Mouse (Mus musculus): Measurements from ENCODE around the gene Nop16. TPM values are rescaled to one million over a fixed set of nuclear protein-coding genes. Genes with fewer than 3 reads are reported as not detected.

The Nop16 gene
- polyA plus RNA-seq, 1 experiment from 2014 or later: 34.3 TPM

GRCm38 (mm10) chr13:54560608-54561007 lies 29.3 kb downstream of the Nop16 start:
- Histone ChIP-seq H3K36me3 (ENCODE audit: inconsistent target) (peaks cover 54% of the 10 kb centered on the region), H3K79me2 (ENCODE audit: inconsistent target) (peaks cover 43% of the 10 kb centered on the region), H3K27ac (no peak overlapping the region), H3K4me3 (ENCODE audit: inconsistent target) (no peak overlapping the region)
- WGBS (ENCODE audit: missing documents): 93% methylated on average over 6 of the region's 7 CpGs

GRCm38 (mm10) chr13:54559656-54560055 lies 30.2 kb downstream of the Nop16 start:
- H3K4me3 ChIP-seq (ENCODE audit: inconsistent target): no peak overlapping the region
- WGBS (ENCODE audit: missing documents): 89% methylated on average over 2 of the region's 2 CpGs
- H3K27ac ChIP-seq: no peak overlapping the region
- peaks cover 41% of the 10 kb centered on the region for H3K79me2 ChIP-seq (ENCODE audit: inconsistent target)
- peaks cover 54% of the 10 kb centered on the region for H3K36me3 ChIP-seq (ENCODE audit: inconsistent target)

GRCm38 (mm10) chr13:54557652-54558051 lies 32.2 kb downstream of the Nop16 start:
- Histone ChIP-seq H3K36me3 (ENCODE audit: inconsistent target) (peaks cover 61% of the 10 kb centered on the region), H3K4me3 (ENCODE audit: inconsistent target) (no peak overlapping the region), H3K27ac (no peak overlapping the region), H3K79me2 (ENCODE audit: inconsistent target) (peaks cover 21% of the 10 kb centered on the region)
- WGBS (ENCODE audit: missing documents): 93% methylated on average over 1 of the region's 1 CpGs

GRCm38 (mm10) chr13:54556796-54557195 lies 33.1 kb downstream of the Nop16 start:
- Histone ChIP-seq H3K36me3 (ENCODE audit: inconsistent target) (peaks cover 67% of the 10 kb centered on the region), H3K4me3 (ENCODE audit: inconsistent target) (no peak overlapping the region), H3K27ac (no peak overlapping the region), H3K79me2 (ENCODE audit: inconsistent target) (peaks cover 13% of the 10 kb centered on the region; the same call in 1 of the 2 replicates)
- WGBS (ENCODE audit: missing documents): 100% methylated on average over 3 of the region's 3 CpGs

GRCm38 (mm10) chr13:54556176-54556575 lies 33.7 kb downstream of the Nop16 start:
- 92% methylated on average over 9 of the region's 9 CpGs for WGBS (ENCODE audit: missing documents)
- Histone ChIP-seq H3K79me2 (ENCODE audit: inconsistent target) (peaks cover 6% of the 10 kb centered on the region; the same call in 1 of the 2 replicates), H3K27ac (no peak overlapping the region), H3K36me3 (ENCODE audit: inconsistent target) (peaks cover 67% of the 10 kb centered on the region), H3K4me3 (ENCODE audit: inconsistent target) (no peak overlapping the region)

GRCm38 (mm10) chr13:54548036-54548435 lies 41.9 kb downstream of the Nop16 start:
- H3K36me3 ChIP-seq (ENCODE audit: inconsistent target): peaks cover 24% of the 10 kb centered on the region
- H3K4me3 ChIP-seq (ENCODE audit: inconsistent target): no peak overlapping the region
- no peak overlapping the region for H3K27ac ChIP-seq
- 96% methylated on average over 7 of the region's 7 CpGs for WGBS (ENCODE audit: missing documents)
- no peaks in the 10 kb centered on the region for H3K79me2 ChIP-seq (ENCODE audit: inconsistent target)

Other genes with a start within 250 kb of the Nop16 start
- gene Cplx2, start 218.7 kb downstream of the Nop16 start, polyA plus RNA-seq (2018): not detected in 3 replicates
- 12.0 to 20.4 TPM (median 17.5 TPM) in 3 replicates for gene Thoc3, start 121.2 kb downstream of the Nop16 start, polyA plus RNA-seq (2018)
- 2.8 to 7.0 TPM (median 4.7 TPM) in 3 replicates for gene Simc1, start 86.3 kb downstream of the Nop16 start, polyA plus RNA-seq (2018)
- 57.4 to 59.9 TPM (median 57.6 TPM) in 3 replicates for gene 4833439L19Rik, start 24.7 kb downstream of the Nop16 start, polyA plus RNA-seq (2018)
- gene Arl10, start 15.1 kb downstream of the Nop16 start, polyA plus RNA-seq (2018): 9.2 to 23.9 TPM (median 19.0 TPM) in 3 replicates
- 73.7 to 134 TPM (median 97.0 TPM) in 3 replicates for gene Higd2a, start 117 bp upstream of the Nop16 start, polyA plus RNA-seq (2018)
- 24.7 to 63.7 TPM (median 59.0 TPM) in 3 replicates for gene Cltb, start 21.3 kb upstream of the Nop16 start, polyA plus RNA-seq (2018)
- gene Faf2, start 31.7 kb upstream of the Nop16 start, polyA plus RNA-seq (2018): 29.7 to 65.4 TPM (median 34.7 TPM) in 3 replicates
- 62.2 to 71.1 TPM (median 68.0 TPM) in 3 replicates for gene Rnf44, start 103.8 kb upstream of the Nop16 start, polyA plus RNA-seq (2018)
- gene Cdhr2, start 111.4 kb upstream of the Nop16 start, polyA plus RNA-seq (2018): not detected in 3 replicates
- not detected in 3 replicates for gene Gprin1, start 159.8 kb upstream of the Nop16 start, polyA plus RNA-seq (2018)
- not detected in 3 replicates for gene Sncb, start 176.5 kb upstream of the Nop16 start, polyA plus RNA-seq (2018)
- not detected in 3 replicates for gene Eif4e1b, start 193.9 kb upstream of the Nop16 start, polyA plus RNA-seq (2018)
- gene Tspan17, start 199.3 kb upstream of the Nop16 start, polyA plus RNA-seq (2018): 17.2 to 33.2 TPM (median 27.1 TPM) in 3 replicates